ENCODE assay signal across 9 mouse cellular contexts in the genomic region with DNA sequence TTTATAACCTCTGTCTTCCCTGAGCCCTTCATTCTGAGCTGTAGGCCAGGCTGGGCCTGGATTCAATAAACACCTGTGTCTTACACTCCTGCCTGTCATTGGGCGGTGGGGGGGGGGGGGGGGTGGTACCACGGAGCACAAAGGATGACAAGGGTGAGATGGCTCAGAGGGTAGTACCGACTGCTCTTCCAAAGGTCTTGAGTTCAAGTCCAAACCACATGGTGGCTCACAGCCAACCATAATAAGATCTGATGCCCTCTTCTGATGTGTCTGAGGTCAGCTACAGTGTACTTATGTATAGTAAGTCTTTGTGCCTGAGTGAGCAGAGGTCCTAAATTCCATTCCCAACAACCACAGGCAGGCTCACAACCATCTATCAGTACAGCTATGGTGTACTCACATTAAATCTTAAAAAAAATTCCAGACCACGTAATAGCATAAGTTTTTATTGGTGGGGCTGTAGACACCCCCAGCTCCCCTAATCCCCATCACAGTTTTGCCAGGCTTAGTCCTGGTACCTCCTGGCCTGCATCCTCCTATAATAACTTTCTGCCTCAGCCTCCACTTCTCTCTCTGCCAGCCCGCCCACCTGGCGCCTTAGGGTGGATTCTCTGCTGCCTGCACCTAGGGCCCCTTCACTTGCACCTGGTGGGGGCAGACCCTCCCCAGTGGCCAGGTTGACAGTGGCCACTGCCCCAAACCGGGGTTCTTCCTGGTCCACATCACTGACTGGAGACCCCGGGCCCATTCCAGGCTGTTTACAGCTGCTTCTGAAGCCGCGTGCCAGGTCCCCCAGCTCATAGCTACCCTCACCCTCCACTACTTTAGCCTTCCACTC. TPM values are rescaled to one million over a fixed set of nuclear protein-coding genes. Genes with fewer than 3 reads are reported as not detected.
DNase-seq lines count a peak whose midpoint lies in the region; ATAC-seq and TF ChIP-seq lines count a peak whose summit lies in the region.
"Had no signal": no experiment of that assay in that cellular context is flagged by ENCODE, and none has a peak within 500 bp of the region (broad histone marks: within the 10 kb centered on the region; RNA-seq: fewer than 3 reads in every experiment).

No protein-coding gene starts in this region.

- ATAC-seq in neural tube, embryonic 14.5 days (ENCODE audit: low read depth) = peak; percentile 12; the same call in 1 of the 2 replicates

- no peak overlapping the region for H3K27ac ChIP-seq in liver, adult 2 months (replicated peaks; ENCODE audit: insufficient read depth, low read depth, low read length)
- H3K27ac ChIP-seq in forebrain, embryonic 10.5 days = peak overlapping the region; percentile 44; the same call in 1 of the 2 replicates
- no peak overlapping the region for H3K27ac ChIP-seq in limb, embryonic 10.5 days
- H3K27ac ChIP-seq in neural tube, embryonic 14.5 days (ENCODE audit: low read depth, low read length) = peak overlapping the region; percentile 39
- H3K27ac ChIP-seq: stomach, embryonic 15.5 days had no signal

- H3K36me3 ChIP-seq in liver, adult 2 months (ENCODE audit: control insufficient read depth, insufficient read depth, low read length) = peaks cover 21% of the 10 kb centered on the region
- H3K36me3 ChIP-seq in forebrain, embryonic 10.5 days (replicated peaks) = peaks cover 94% of the 10 kb centered on the region
- H3K36me3 ChIP-seq in limb, embryonic 10.5 days = peaks cover 96% of the 10 kb centered on the region
- peaks cover 69% of the 10 kb centered on the region for H3K36me3 ChIP-seq in neural tube, embryonic 14.5 days (ENCODE audit: control insufficient read depth, insufficient read depth, low read length)

- DNase-seq in liver, adult 2 months (ENCODE audit: extremely low read depth, low read depth, low spot score) = peak; percentile 45
- DNase-seq in liver = no peak
- no peak for DNase-seq in forebrain, embryonic 10.5 days (ENCODE audit: extremely low spot score, low spot score)
- DNase-seq in limb, embryonic 10.5 days (ENCODE audit: low spot score) = peak; percentile 53
- DNase-seq in lung, adult 2 months = no peak
- DNase-seq in layer of hippocampus, adult 9-10 months (ENCODE audit: low spot score) = no peak
- DNase-seq in left cerebral cortex, postnatal 4 days = no peak

- no peak overlapping the region for H3K4me3 ChIP-seq in liver, adult 2 months (ENCODE audit: insufficient read depth, low read depth, low read length)
- H3K4me3 ChIP-seq in forebrain, embryonic 10.5 days = peak overlapping the region; percentile 14; the same call in 1 of the 2 replicates
- H3K4me3 ChIP-seq in limb, embryonic 10.5 days = 0 out of 2 replicates have a peak overlapping the region, but pooled peaks have one; percentile 9
- H3K4me3 ChIP-seq in neural tube, embryonic 14.5 days (ENCODE audit: low read depth, low read length) = no peak overlapping the region
- H3K4me3 ChIP-seq in lung, adult 2 months (replicated peaks; ENCODE audit: extremely low read depth, low read depth, low read length) = no peak overlapping the region
- H3K4me3 ChIP-seq: stomach, embryonic 15.5 days had no signal

- H3K79me2 ChIP-seq in liver, adult 2 months (ENCODE audit: control insufficient read depth, insufficient read depth, low read length) = peaks cover 6% of the 10 kb centered on the region; the same call in 1 of the 2 replicates

- 60% methylated on average over 10 of the region's 10 CpGs for WGBS in liver, adult 2 months
- 61% methylated on average over 10 of the region's 10 CpGs for WGBS in forebrain, embryonic 10.5 days
- WGBS in limb, embryonic 10.5 days = 46% methylated on average over 10 of the region's 10 CpGs
- WGBS in neural tube, embryonic 14.5 days = 54% methylated on average over 10 of the region's 10 CpGs
- 52% methylated on average over 10 of the region's 10 CpGs for WGBS in lung, adult 2 months

- no peak overlapping the region for H3K4me2 ChIP-seq in neural tube, embryonic 14.5 days (ENCODE audit: low read depth, low read length)
- H3K4me2 ChIP-seq: stomach, embryonic 15.5 days had no signal

- no peak for TF ChIP-seq POLR2A in liver, adult 2 months (IDR thresholded peaks at IDR 0.05; ENCODE audit: extremely low read depth, insufficient read depth, low read length)
- TF ChIP-seq POLR2A in lung, adult 2 months (IDR thresholded peaks at IDR 0.05; ENCODE audit: borderline replicate concordance, extremely low read depth, low read depth, low read length) = no peak

- no peaks in the 10 kb centered on the region for H3K9me3 ChIP-seq in forebrain, embryonic 10.5 days
- no peaks in the 10 kb centered on the region for H3K9me3 ChIP-seq in limb, embryonic 10.5 days (replicated peaks)
- no peaks in the 10 kb centered on the region for H3K9me3 ChIP-seq in neural tube, embryonic 14.5 days (ENCODE audit: control insufficient read depth, low read length)
- H3K9me3 ChIP-seq: stomach, embryonic 15.5 days had no signal

- TF ChIP-seq CTCF in liver, adult 2 months (IDR thresholded peaks at IDR 0.05; ENCODE audit: low read depth, low read length) = no peak
- TF ChIP-seq CTCF in lung, adult 2 months (IDR thresholded peaks at IDR 0.05; ENCODE audit: insufficient read depth, low read length) = no peak

- intact Hi-C loops in left cerebral cortex, postnatal 4 days (cut with DNase I) = no loop called here

- no peaks in the 10 kb centered on the region; the same call in 1 of the 2 replicates for H3K4me1 ChIP-seq in liver, adult 2 months (ENCODE audit: control insufficient read depth, insufficient read depth, low read length)
- H3K4me1 ChIP-seq in forebrain, embryonic 10.5 days = peaks cover 35% of the 10 kb centered on the region
- H3K4me1 ChIP-seq in limb, embryonic 10.5 days = peaks cover 31% of the 10 kb centered on the region
- 0 out of 2 replicates have a peak, but pooled peaks cover 4% of the 10 kb centered on the region for H3K4me1 ChIP-seq in neural tube, embryonic 14.5 days (ENCODE audit: control insufficient read depth, insufficient read depth, low read length)
- H3K4me1 ChIP-seq in lung, adult 2 months (ENCODE audit: control insufficient read depth, insufficient read depth, low read length) = peaks cover 3% of the 10 kb centered on the region; the same call in 1 of the 2 replicates

- H3K9ac ChIP-seq in liver, adult 2 months (ENCODE audit: low read depth, low read length) = no peak overlapping the region
- no peak overlapping the region for H3K9ac ChIP-seq in neural tube, embryonic 14.5 days (replicated peaks; ENCODE audit: low read depth, low read length)
- H3K9ac ChIP-seq: stomach, embryonic 15.5 days had no signal

- H3K27me3 ChIP-seq in liver, adult 2 months (ENCODE audit: control insufficient read depth, insufficient read depth, low read length) = no peaks in the 10 kb centered on the region
- no peaks in the 10 kb centered on the region for H3K27me3 ChIP-seq in forebrain, embryonic 10.5 days (ENCODE audit: poor library complexity, severe bottlenecking)
- H3K27me3 ChIP-seq in limb, embryonic 10.5 days (ENCODE audit: low read depth, poor library complexity, severe bottlenecking) = no peaks in the 10 kb centered on the region
- no peaks in the 10 kb centered on the region; the same call in 1 of the 2 replicates for H3K27me3 ChIP-seq in neural tube, embryonic 14.5 days (ENCODE audit: control insufficient read depth, insufficient read depth, low read length)
- H3K27me3 ChIP-seq: stomach, embryonic 15.5 days had no signal

RNA-seq across cellular contexts. Expression of a gene that starts 9.7 kb away (rescaled TPM):
- total RNA-seq in liver, adult 2 months (2014; rRNA removed) = 0.40 TPM in 1 of 2 replicates, not detected in the other
- polyA plus RNA-seq in liver, adult 2 months (2012; rRNA removed) = 0.20 and 1.1 TPM in 2 replicates
- polyA plus RNA-seq in forebrain, embryonic 10.5 days (2016; fragmentation: Nextera tagmentation; extraction: Ambion mirVana) = 8.1 TPM in 2 replicates
- polyA plus RNA-seq in limb, embryonic 10.5 days (2016; fragmentation: Nextera tagmentation; extraction: Ambion mirVana) = 9.1 and 15.3 TPM in 2 replicates
- 11.1 and 12.4 TPM in 2 replicates for polyA plus RNA-seq in neural tube, embryonic 14.5 days (2014; fragmentation: Nextera tagmentation; extraction: Ambion mirVana)
- 3.6 and 5.0 TPM in 2 replicates for polyA plus RNA-seq in lung, adult 2 months (2012; rRNA removed)
- 1 to 10 TPM; 6.9 to 7.0 TPM for total RNA-seq in left cerebral cortex, postnatal 4 days (2021)

RNA-seq across cellular contexts. Expression of a gene that starts 9.9 kb away (rescaled TPM):
- under 0.01 TPM in 1 of 2 replicates, not detected in the other for total RNA-seq in liver, adult 2 months (2014; rRNA removed)
- 0.38 and 0.47 TPM in 2 replicates for polyA plus RNA-seq in liver, adult 2 months (2012; rRNA removed)
- polyA plus RNA-seq in forebrain, embryonic 10.5 days (2016; fragmentation: Nextera tagmentation; extraction: Ambion mirVana) = 91.4 and 102 TPM in 2 replicates
- 108 and 140 TPM in 2 replicates for polyA plus RNA-seq in limb, embryonic 10.5 days (2016; fragmentation: Nextera tagmentation; extraction: Ambion mirVana)
- polyA plus RNA-seq in neural tube, embryonic 14.5 days (2014; fragmentation: Nextera tagmentation; extraction: Ambion mirVana) = 299 and 327 TPM in 2 replicates
- 8.4 and 8.9 TPM in 2 replicates for polyA plus RNA-seq in lung, adult 2 months (2012; rRNA removed)
- 100 to 1,000 TPM; 277 to 305 TPM for total RNA-seq in left cerebral cortex, postnatal 4 days (2021)

RNA-seq across cellular contexts. Expression of a gene that starts 10.3 kb away (rescaled TPM):
- 43.9 and 86.1 TPM in 2 replicates for total RNA-seq in liver, adult 2 months (2014; rRNA removed)
- 77.6 and 103 TPM in 2 replicates for polyA plus RNA-seq in liver, adult 2 months (2012; rRNA removed)
- 370 and 377 TPM in 2 replicates for polyA plus RNA-seq in forebrain, embryonic 10.5 days (2016; fragmentation: Nextera tagmentation; extraction: Ambion mirVana)
- polyA plus RNA-seq in limb, embryonic 10.5 days (2016; fragmentation: Nextera tagmentation; extraction: Ambion mirVana) = 485 and 494 TPM in 2 replicates
- polyA plus RNA-seq in neural tube, embryonic 14.5 days (2014; fragmentation: Nextera tagmentation; extraction: Ambion mirVana) = 36.9 and 53.5 TPM in 2 replicates
- polyA plus RNA-seq in lung, adult 2 months (2012; rRNA removed) = 224 and 265 TPM in 2 replicates
- total RNA-seq in left cerebral cortex, postnatal 4 days (2021) = 10 to 100 TPM; 91.7 to 92.7 TPM

RNA-seq across cellular contexts. Expression of a gene that starts 21.5 kb away (rescaled TPM):
- total RNA-seq in liver, adult 2 months (2014; rRNA removed) = 0.20 TPM in 1 of 2 replicates, not detected in the other
- polyA plus RNA-seq in liver, adult 2 months (2012; rRNA removed) = 0.12 and 0.15 TPM in 2 replicates
- polyA plus RNA-seq in forebrain, embryonic 10.5 days (2016; fragmentation: Nextera tagmentation; extraction: Ambion mirVana) = not detected in 2 replicates
- not detected in 2 replicates for polyA plus RNA-seq in limb, embryonic 10.5 days (2016; fragmentation: Nextera tagmentation; extraction: Ambion mirVana)
- polyA plus RNA-seq in neural tube, embryonic 14.5 days (2014; fragmentation: Nextera tagmentation; extraction: Ambion mirVana) = 0.55 TPM in 1 of 2 replicates, not detected in the other
- polyA plus RNA-seq in lung, adult 2 months (2012; rRNA removed) = 0.11 and 0.85 TPM in 2 replicates
- total RNA-seq in left cerebral cortex, postnatal 4 days (2021) = not detected

RNA-seq across cellular contexts. Expression of a gene that starts 26.1 kb away (rescaled TPM):
- total RNA-seq in liver, adult 2 months (2014; rRNA removed) = 5.7 and 11.3 TPM in 2 replicates
- 0.37 and 0.98 TPM in 2 replicates for polyA plus RNA-seq in liver, adult 2 months (2012; rRNA removed)
- not detected in 2 replicates for polyA plus RNA-seq in forebrain, embryonic 10.5 days (2016; fragmentation: Nextera tagmentation; extraction: Ambion mirVana)
- not detected in 2 replicates for polyA plus RNA-seq in limb, embryonic 10.5 days (2016; fragmentation: Nextera tagmentation; extraction: Ambion mirVana)
- polyA plus RNA-seq in neural tube, embryonic 14.5 days (2014; fragmentation: Nextera tagmentation; extraction: Ambion mirVana) = not detected in 2 replicates
- polyA plus RNA-seq in lung, adult 2 months (2012; rRNA removed) = 297 and 1,797 TPM in 2 replicates
- not detected for total RNA-seq in left cerebral cortex, postnatal 4 days (2021)
- polyA plus RNA-seq: stomach, embryonic 15.5 days had no signal

Comparison
In these comparisons a context has a peak if more than half of its experiments do, and no peak if none do; other contexts are left out.
1. DNase-seq: peak in liver, adult 2 months (single experiment) and limb, embryonic 10.5 days (single experiment); none in liver (single experiment), forebrain, embryonic 10.5 days (single experiment), lung, adult 2 months (single experiment), layer of hippocampus, adult 9-10 months (single experiment) and left cerebral cortex, postnatal 4 days (single experiment).
2. H3K27ac ChIP-seq: peak in forebrain, embryonic 10.5 days (single experiment) and neural tube, embryonic 14.5 days (single experiment); none in liver, adult 2 months (single experiment) and limb, embryonic 10.5 days (single experiment).
3. H3K4me3 ChIP-seq: peak in forebrain, embryonic 10.5 days (single experiment) and limb, embryonic 10.5 days (single experiment); none in liver, adult 2 months (single experiment), neural tube, embryonic 14.5 days (single experiment) and lung, adult 2 months (single experiment).